Mouse (Mus musculus) embryonic fibroblast, embryonic 13.5 days (primary cell): Measurements from ENCODE around the gene Casd1.

Source experiments
- CTCF ChIP-seq: IDR thresholded peaks from 2 replicates; pipeline ENCODE4 v1.5.1; 2011; ENCODE audit warnings: mild to moderate bottlenecking, control low read depth, low read length, moderate library complexity, borderline replicate concordance; ENCODE audit not compliant: insufficient read depth
- POLR2A ChIP-seq: IDR thresholded peaks from 2 replicates; pipeline ENCODE4 v1.6.1; 2011; ENCODE audit warnings: low read depth, mild to moderate bottlenecking, control low read depth, low read length, moderate library complexity

DNA sequence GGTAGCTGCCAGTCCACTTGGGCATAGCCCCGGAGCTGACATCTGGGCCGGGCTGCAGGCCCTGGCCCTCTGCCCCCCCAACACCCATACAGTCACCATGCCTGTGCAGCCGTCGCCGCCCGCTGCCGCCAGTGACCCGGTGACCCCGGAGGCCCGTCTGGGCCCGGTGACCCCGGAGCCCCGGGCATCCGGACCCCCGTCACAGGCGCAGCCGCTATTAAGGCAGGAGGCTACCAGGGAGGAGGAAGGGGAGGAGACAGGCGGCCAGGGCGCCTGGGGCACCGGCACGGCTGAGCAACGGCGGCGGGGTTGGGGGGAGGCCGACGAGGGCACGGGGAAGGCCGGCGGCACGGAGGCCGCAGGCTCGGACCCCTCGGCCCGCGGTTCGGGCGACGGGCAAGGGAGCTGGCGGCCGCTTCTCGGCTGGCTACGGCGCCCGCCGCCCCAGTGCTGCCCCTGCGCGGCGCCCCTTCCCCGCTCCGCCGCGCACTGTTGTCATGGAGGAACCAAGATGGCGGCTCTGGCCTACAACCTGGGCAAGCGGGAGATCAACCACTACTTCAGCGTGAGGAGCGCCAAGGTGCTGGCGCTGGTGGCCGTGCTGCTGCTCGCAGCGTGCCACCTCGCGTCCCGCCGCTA, at the start of gene Casd1:
- TF ChIP-seq CTCF, result no peak
- TF ChIP-seq POLR2A, result peak; percentile 50
